Mouse (Mus musculus): ENCODE data around the gene Dusp1. TPM values are rescaled to one million over a fixed set of nuclear protein-coding genes. Genes with fewer than 3 reads are reported as not detected.
A peak's percentile ranks its signal among the peaks of the same experiment; 100 is the strongest.

The Dusp1 gene
- polyA plus RNA-seq, 1 experiment from 2014 or later: 16.2 TPM

GRCm38 (mm10) chr17:26524801-26525200 is 37.1 kb downstream of the Dusp1 start:
- ATAC-seq (ENCODE audit: insufficient number of reproducible peaks, insufficient read depth, low FRiP score, low read depth): no peak
- no peaks in the 10 kb centered on the region for H3K36me3 ChIP-seq (ENCODE audit: control insufficient read depth, insufficient read depth, low read length)
- 82% methylated on average over 4 of the region's 4 CpGs for WGBS
- H3K4me3 ChIP-seq (ENCODE audit: low read depth, low read length): no peak overlapping the region
- no peaks in the 10 kb centered on the region for H3K9me3 ChIP-seq (ENCODE audit: control insufficient read depth, low read depth, low read length)
- H3K27me3 ChIP-seq (ENCODE audit: control insufficient read depth, insufficient read depth, low read length): no peaks in the 10 kb centered on the region
- no peaks in the 10 kb centered on the region for H3K4me1 ChIP-seq (ENCODE audit: control insufficient read depth, insufficient read depth, low read length)
- H3K9ac ChIP-seq (replicated peaks; ENCODE audit: low read depth, low read length): no peak overlapping the region
- H3K4me2 ChIP-seq (replicated peaks; ENCODE audit: low read depth, low read length): no peak overlapping the region
- H3K27ac ChIP-seq (ENCODE audit: low read length): no peak overlapping the region

GRCm38 (mm10) chr17:26524316-26524715 is 37.6 kb downstream of the Dusp1 start:
- H3K4me1 ChIP-seq (ENCODE audit: control insufficient read depth, insufficient read depth, low read length): no peaks in the 10 kb centered on the region
- no peak overlapping the region for H3K9ac ChIP-seq (replicated peaks; ENCODE audit: low read depth, low read length)
- no peak for ATAC-seq (ENCODE audit: insufficient number of reproducible peaks, insufficient read depth, low FRiP score, low read depth)
- H3K4me3 ChIP-seq (ENCODE audit: low read depth, low read length): no peak overlapping the region
- no peaks in the 10 kb centered on the region for H3K36me3 ChIP-seq (ENCODE audit: control insufficient read depth, insufficient read depth, low read length)
- no peaks in the 10 kb centered on the region for H3K9me3 ChIP-seq (ENCODE audit: control insufficient read depth, low read depth, low read length)
- H3K4me2 ChIP-seq (replicated peaks; ENCODE audit: low read depth, low read length): no peak overlapping the region
- no peak overlapping the region for H3K27ac ChIP-seq (ENCODE audit: low read length)
- H3K27me3 ChIP-seq (ENCODE audit: control insufficient read depth, insufficient read depth, low read length): no peaks in the 10 kb centered on the region

- Histone ChIP-seq H3K9me3 (ENCODE audit: control insufficient read depth, low read depth, low read length) (no peaks in the 10 kb centered on the region), H3K4me2 (replicated peaks; ENCODE audit: low read depth, low read length) (no peak overlapping the region), H3K36me3 (ENCODE audit: control insufficient read depth, insufficient read depth, low read length) (no peaks in the 10 kb centered on the region), H3K9ac (replicated peaks; ENCODE audit: low read depth, low read length) (no peak overlapping the region), H3K27ac (ENCODE audit: low read length) (no peak overlapping the region), H3K4me1 (ENCODE audit: control insufficient read depth, insufficient read depth, low read length) (no peaks in the 10 kb centered on the region), H3K27me3 (ENCODE audit: control insufficient read depth, insufficient read depth, low read length) (no peaks in the 10 kb centered on the region), H3K4me3 (ENCODE audit: low read depth, low read length) (no peak overlapping the region)
- ATAC-seq (ENCODE audit: insufficient number of reproducible peaks, insufficient read depth, low FRiP score, low read depth): no peak
- 70% methylated on average over 4 of the region's 4 CpGs for WGBS
Measured at GRCm38 (mm10) chr17:26522711-26523110, 39.2 kb downstream of the Dusp1 start.

GRCm38 (mm10) chr17:26518306-26518705 is 43.6 kb downstream of the Dusp1 start:
- Histone ChIP-seq H3K4me3 (ENCODE audit: low read depth, low read length) (no peak overlapping the region), H3K36me3 (ENCODE audit: control insufficient read depth, insufficient read depth, low read length) (no peaks in the 10 kb centered on the region), H3K4me2 (replicated peaks; ENCODE audit: low read depth, low read length) (no peak overlapping the region), H3K9ac (replicated peaks; ENCODE audit: low read depth, low read length) (no peak overlapping the region), H3K27me3 (ENCODE audit: control insufficient read depth, insufficient read depth, low read length) (no peaks in the 10 kb centered on the region), H3K27ac (ENCODE audit: low read length) (no peak overlapping the region), H3K4me1 (ENCODE audit: control insufficient read depth, insufficient read depth, low read length) (no peaks in the 10 kb centered on the region), H3K9me3 (ENCODE audit: control insufficient read depth, low read depth, low read length) (no peaks in the 10 kb centered on the region)
- no peak for ATAC-seq (ENCODE audit: insufficient number of reproducible peaks, insufficient read depth, low FRiP score, low read depth)
- 87% methylated on average over 3 of the region's 3 CpGs for WGBS

GRCm38 (mm10) chr17:26515675-26516074 is 46.3 kb downstream of the Dusp1 start:
- H3K4me2 ChIP-seq (replicated peaks; ENCODE audit: low read depth, low read length): no peak overlapping the region
- no peak overlapping the region for H3K9ac ChIP-seq (replicated peaks; ENCODE audit: low read depth, low read length)
- H3K4me3 ChIP-seq (ENCODE audit: low read depth, low read length): no peak overlapping the region
- WGBS: 69% methylated on average over 4 of the region's 4 CpGs
- H3K36me3 ChIP-seq (ENCODE audit: control insufficient read depth, insufficient read depth, low read length): no peaks in the 10 kb centered on the region
- no peaks in the 10 kb centered on the region for H3K27me3 ChIP-seq (ENCODE audit: control insufficient read depth, insufficient read depth, low read length)
- H3K9me3 ChIP-seq (ENCODE audit: control insufficient read depth, low read depth, low read length): no peaks in the 10 kb centered on the region
- H3K4me1 ChIP-seq (ENCODE audit: control insufficient read depth, insufficient read depth, low read length): no peaks in the 10 kb centered on the region; the same call in 1 of the 2 replicates
- H3K27ac ChIP-seq (ENCODE audit: low read length): no peak overlapping the region
- ATAC-seq (ENCODE audit: insufficient number of reproducible peaks, insufficient read depth, low FRiP score, low read depth): no peak

GRCm38 (mm10) chr17:26514581-26515030 is 47.3 kb downstream of the Dusp1 start:
- no peak overlapping the region for H3K4me3 ChIP-seq (ENCODE audit: low read depth, low read length)
- no peaks in the 10 kb centered on the region for H3K27me3 ChIP-seq (ENCODE audit: control insufficient read depth, insufficient read depth, low read length)
- ATAC-seq (ENCODE audit: insufficient number of reproducible peaks, insufficient read depth, low FRiP score, low read depth): peak; percentile 43; the same call in 1 of the 2 replicates
- no peaks in the 10 kb centered on the region for H3K9me3 ChIP-seq (ENCODE audit: control insufficient read depth, low read depth, low read length)
- peaks cover under 1% of the 10 kb centered on the region for H3K4me1 ChIP-seq (ENCODE audit: control insufficient read depth, insufficient read depth, low read length)
- no peak overlapping the region for H3K27ac ChIP-seq (ENCODE audit: low read length)
- H3K4me2 ChIP-seq (replicated peaks; ENCODE audit: low read depth, low read length): no peak overlapping the region
- no peaks in the 10 kb centered on the region for H3K36me3 ChIP-seq (ENCODE audit: control insufficient read depth, insufficient read depth, low read length)
- H3K9ac ChIP-seq (replicated peaks; ENCODE audit: low read depth, low read length): no peak overlapping the region
- WGBS: 74% methylated on average over 3 of the region's 3 CpGs

- H3K27me3 ChIP-seq (ENCODE audit: control insufficient read depth, insufficient read depth, low read length): no peaks in the 10 kb centered on the region
- no peaks in the 10 kb centered on the region for H3K9me3 ChIP-seq (ENCODE audit: control insufficient read depth, low read depth, low read length)
- 79% methylated on average over 6 of the region's 6 CpGs for WGBS
- no peak overlapping the region for H3K4me2 ChIP-seq (replicated peaks; ENCODE audit: low read depth, low read length)
- H3K36me3 ChIP-seq (ENCODE audit: control insufficient read depth, insufficient read depth, low read length): no peaks in the 10 kb centered on the region
- H3K4me3 ChIP-seq (ENCODE audit: low read depth, low read length): no peak overlapping the region
- no peak for ATAC-seq (ENCODE audit: insufficient number of reproducible peaks, insufficient read depth, low FRiP score, low read depth)
- H3K9ac ChIP-seq (replicated peaks; ENCODE audit: low read depth, low read length): no peak overlapping the region
- H3K27ac ChIP-seq (ENCODE audit: low read length): no peak overlapping the region
- H3K4me1 ChIP-seq (ENCODE audit: control insufficient read depth, insufficient read depth, low read length): peaks cover 6% of the 10 kb centered on the region
Measured at GRCm38 (mm10) chr17:26513459-26514290, 48.3 kb downstream of the Dusp1 start.

GRCm38 (mm10) chr17:26512961-26513360 is 49.0 kb downstream of the Dusp1 start:
- no peak for ATAC-seq (ENCODE audit: insufficient number of reproducible peaks, insufficient read depth, low FRiP score, low read depth)
- no peaks in the 10 kb centered on the region for H3K9me3 ChIP-seq (ENCODE audit: control insufficient read depth, low read depth, low read length)
- H3K36me3 ChIP-seq (ENCODE audit: control insufficient read depth, insufficient read depth, low read length): no peaks in the 10 kb centered on the region
- H3K9ac ChIP-seq (replicated peaks; ENCODE audit: low read depth, low read length): no peak overlapping the region
- 70% methylated on average over 7 of the region's 7 CpGs for WGBS
- H3K27me3 ChIP-seq (ENCODE audit: control insufficient read depth, insufficient read depth, low read length): no peaks in the 10 kb centered on the region
- H3K4me3 ChIP-seq (ENCODE audit: low read depth, low read length): no peak overlapping the region
- H3K4me2 ChIP-seq (replicated peaks; ENCODE audit: low read depth, low read length): no peak overlapping the region
- H3K4me1 ChIP-seq (ENCODE audit: control insufficient read depth, insufficient read depth, low read length): peaks cover 6% of the 10 kb centered on the region
- H3K27ac ChIP-seq (ENCODE audit: low read length): no peak overlapping the region

All from stomach, embryonic 14.5 days (tissue).